Mouse (Mus musculus) brain, embryonic 14.5 days (tissue): ENCODE measurements around the gene Ajuba.

Source experiments
- CTCF ChIP-seq: fragments of 200-500 bp; IDR thresholded peaks from 2 replicates; pipeline ENCODE4 v1.5.1; 2012; ENCODE audit warnings: inconsistent platforms, mild to moderate bottlenecking, moderate library complexity, borderline replicate concordance; ENCODE audit not compliant: insufficient read depth, insufficient read length; ENCODE audit errors: extremely low read depth
- POLR2A ChIP-seq: fragments of 200-500 bp; IDR thresholded peaks from 2 replicates; pipeline ENCODE4 v1.6.1; 2012; ENCODE audit warnings: mild to moderate bottlenecking, inconsistent platforms, borderline replicate concordance; ENCODE audit not compliant: poor library complexity, insufficient read depth, insufficient read length, severe bottlenecking; ENCODE audit errors: extremely low read depth

GRCm38 (mm10) chr14:54523600-54523999, 53.8 kb downstream of the Ajuba start:
- no peak for TF ChIP-seq POLR2A
- TF ChIP-seq CTCF = peak; percentile 41; the same call in 1 of the 2 replicates
